Mouse (Mus musculus): ENCODE data around the gene Gm49721.
"Not testable (repeated sequence)": the region's sequence is repeated elsewhere in the genome, so short reads cannot be mapped to it uniquely, and the experiment has no call there.

Gm49721 gene

GRCm38 (mm10) chr17:7005646-7006045 lies 26.9 kb downstream of the Gm49721 start:
- H3K27me3 ChIP-seq (ENCODE audit: insufficient read depth, low read length); H3K36me3 ChIP-seq (ENCODE audit: insufficient read depth, low read length); H3K4me3 ChIP-seq (replicated peaks; ENCODE audit: low read length); H3K9me3 ChIP-seq (ENCODE audit: low read length); H3K4me1 ChIP-seq (replicated peaks; ENCODE audit: low read depth, low read length): not testable (repeated sequence)

- not testable (repeated sequence) for H3K36me3 ChIP-seq (ENCODE audit: insufficient read depth, low read length); H3K4me3 ChIP-seq (replicated peaks; ENCODE audit: low read length); H3K4me1 ChIP-seq (replicated peaks; ENCODE audit: low read depth, low read length); H3K9me3 ChIP-seq (ENCODE audit: low read length); H3K27me3 ChIP-seq (ENCODE audit: insufficient read depth, low read length)
Observed at GRCm38 (mm10) chr17:7008885-7009284, 30.2 kb downstream of the Gm49721 start.

- not testable (repeated sequence) for H3K27me3 ChIP-seq (ENCODE audit: insufficient read depth, low read length); H3K4me1 ChIP-seq (replicated peaks; ENCODE audit: low read depth, low read length); H3K4me3 ChIP-seq (replicated peaks; ENCODE audit: low read length); H3K9me3 ChIP-seq (ENCODE audit: low read length); H3K36me3 ChIP-seq (ENCODE audit: insufficient read depth, low read length)
Observed at GRCm38 (mm10) chr17:7009440-7009839, 30.7 kb downstream of the Gm49721 start.

- H3K36me3 ChIP-seq (ENCODE audit: insufficient read depth, low read length); H3K27me3 ChIP-seq (ENCODE audit: insufficient read depth, low read length); H3K4me3 ChIP-seq (replicated peaks; ENCODE audit: low read length); H3K9me3 ChIP-seq (ENCODE audit: low read length); H3K4me1 ChIP-seq (replicated peaks; ENCODE audit: low read depth, low read length): not testable (repeated sequence)
Observed at GRCm38 (mm10) chr17:7009901-7010300, 31.2 kb downstream of the Gm49721 start.

GRCm38 (mm10) chr17:7014190-7014589 lies 35.5 kb downstream of the Gm49721 start:
- not testable (repeated sequence) for H3K4me1 ChIP-seq (replicated peaks; ENCODE audit: low read depth, low read length); H3K27me3 ChIP-seq (ENCODE audit: insufficient read depth, low read length); H3K36me3 ChIP-seq (ENCODE audit: insufficient read depth, low read length); H3K4me3 ChIP-seq (replicated peaks; ENCODE audit: low read length); H3K9me3 ChIP-seq (ENCODE audit: low read length)

GRCm38 (mm10) chr17:7025257-7025656 lies 46.6 kb downstream of the Gm49721 start, which contains the start of gene Gm1604a:
Gene Gm1604a, plus strand, starts transcription at chr17:7025568.
- not testable (repeated sequence) for H3K27me3 ChIP-seq (ENCODE audit: insufficient read depth, low read length); H3K4me1 ChIP-seq (replicated peaks; ENCODE audit: low read depth, low read length); H3K9me3 ChIP-seq (ENCODE audit: low read length); H3K4me3 ChIP-seq (replicated peaks; ENCODE audit: low read length); H3K36me3 ChIP-seq (ENCODE audit: insufficient read depth, low read length)

- H3K9me3 ChIP-seq (ENCODE audit: low read length); H3K36me3 ChIP-seq (ENCODE audit: insufficient read depth, low read length); H3K27me3 ChIP-seq (ENCODE audit: insufficient read depth, low read length); H3K4me1 ChIP-seq (replicated peaks; ENCODE audit: low read depth, low read length); H3K4me3 ChIP-seq (replicated peaks; ENCODE audit: low read length): not testable (repeated sequence)
Observed at GRCm38 (mm10) chr17:7025764-7026346, 47.2 kb downstream of the Gm49721 start.

GRCm38 (mm10) chr17:7030204-7030603 lies 51.5 kb downstream of the Gm49721 start:
- not testable (repeated sequence) for H3K4me3 ChIP-seq (replicated peaks; ENCODE audit: low read length); H3K36me3 ChIP-seq (ENCODE audit: insufficient read depth, low read length); H3K4me1 ChIP-seq (replicated peaks; ENCODE audit: low read depth, low read length); H3K27me3 ChIP-seq (ENCODE audit: insufficient read depth, low read length); H3K9me3 ChIP-seq (ENCODE audit: low read length)

- not testable (repeated sequence) for H3K4me1 ChIP-seq (replicated peaks; ENCODE audit: low read depth, low read length); H3K9me3 ChIP-seq (ENCODE audit: low read length); H3K4me3 ChIP-seq (replicated peaks; ENCODE audit: low read length); H3K36me3 ChIP-seq (ENCODE audit: insufficient read depth, low read length); H3K27me3 ChIP-seq (ENCODE audit: insufficient read depth, low read length)
Observed at GRCm38 (mm10) chr17:7030622-7031174, 52.0 kb downstream of the Gm49721 start.

GRCm38 (mm10) chr17:7033192-7034166 lies 54.8 kb downstream of the Gm49721 start:
- H3K4me1 ChIP-seq (replicated peaks; ENCODE audit: low read depth, low read length); H3K4me3 ChIP-seq (replicated peaks; ENCODE audit: low read length); H3K9me3 ChIP-seq (ENCODE audit: low read length); H3K27me3 ChIP-seq (ENCODE audit: insufficient read depth, low read length); H3K36me3 ChIP-seq (ENCODE audit: insufficient read depth, low read length): not testable (repeated sequence)

- H3K9me3 ChIP-seq (ENCODE audit: low read length); H3K27me3 ChIP-seq (ENCODE audit: insufficient read depth, low read length): not testable (repeated sequence)
Observed at GRCm38 (mm10) chr17:7068997-7069539, 90.4 kb downstream of the Gm49721 start.

GRCm38 (mm10) chr17:7069561-7070240 lies 91.0 kb downstream of the Gm49721 start:
- not testable (repeated sequence) for H3K4me3 ChIP-seq (replicated peaks; ENCODE audit: low read length); H3K4me1 ChIP-seq (replicated peaks; ENCODE audit: low read depth, low read length); H3K27me3 ChIP-seq (ENCODE audit: insufficient read depth, low read length); H3K9me3 ChIP-seq (ENCODE audit: low read length); H3K36me3 ChIP-seq (ENCODE audit: insufficient read depth, low read length)

More at GRCm38 (mm10) chr17:7068997-7069539, 90.4 kb downstream of the Gm49721 start:
- H3K4me3 ChIP-seq (replicated peaks; ENCODE audit: low read length); H3K36me3 ChIP-seq (ENCODE audit: insufficient read depth, low read length); H3K4me1 ChIP-seq (replicated peaks; ENCODE audit: low read depth, low read length): not testable (repeated sequence)

- not testable (repeated sequence) for H3K27me3 ChIP-seq (ENCODE audit: insufficient read depth, low read length); H3K4me3 ChIP-seq (replicated peaks; ENCODE audit: low read length); H3K9me3 ChIP-seq (ENCODE audit: low read length); H3K4me1 ChIP-seq (replicated peaks; ENCODE audit: low read depth, low read length); H3K36me3 ChIP-seq (ENCODE audit: insufficient read depth, low read length)
Observed at GRCm38 (mm10) chr17:7074494-7074893, 95.8 kb downstream of the Gm49721 start.

GRCm38 (mm10) chr17:7075519-7075918 lies 96.8 kb downstream of the Gm49721 start:
- not testable (repeated sequence) for H3K36me3 ChIP-seq (ENCODE audit: insufficient read depth, low read length); H3K9me3 ChIP-seq (ENCODE audit: low read length); H3K4me3 ChIP-seq (replicated peaks; ENCODE audit: low read length); H3K4me1 ChIP-seq (replicated peaks; ENCODE audit: low read depth, low read length); H3K27me3 ChIP-seq (ENCODE audit: insufficient read depth, low read length)
